Mouse (Mus musculus): ENCODE results near the gene Traf4. TPM values are rescaled to one million over a fixed set of nuclear protein-coding genes. Genes with fewer than 3 reads are reported as not detected.
"Not testable (repeated sequence)": the region's sequence is repeated elsewhere in the genome, so short reads cannot be mapped to it uniquely, and the experiment has no call there.

The Traf4 gene
- polyA plus RNA-seq, 1 experiment from 2014 or later = 79.2 TPM

- no peak overlapping the region for H3K27ac ChIP-seq (ENCODE audit: low read depth, low read length)
- H3K9me3 ChIP-seq (replicated peaks; ENCODE audit: control insufficient read depth, low read length) = no peaks in the 10 kb centered on the region
- H3K4me3 ChIP-seq (ENCODE audit: low read depth, low read length) = no peak overlapping the region
- DNase-seq (ENCODE audit: low spot score) (no peak), ATAC-seq (no peak)
- H3K36me3 ChIP-seq (ENCODE audit: control insufficient read depth, insufficient read depth, low read length) = peaks cover 40% of the 10 kb centered on the region
- no peak overlapping the region for H3K9ac ChIP-seq (ENCODE audit: low read length)
- H3K4me2 ChIP-seq (ENCODE audit: low read length) = no peak overlapping the region
- H3K4me1 ChIP-seq (ENCODE audit: control insufficient read depth, insufficient read depth, low read length) = no peaks in the 10 kb centered on the region
- no peaks in the 10 kb centered on the region for H3K27me3 ChIP-seq (replicated peaks; ENCODE audit: control insufficient read depth, insufficient read depth, low read length)
- WGBS = 97% methylated on average over 3 of the region's 3 CpGs
Observed at GRCm38 (mm10) chr11:78202372-78202771, 37.0 kb upstream of the Traf4 start.

DNA sequence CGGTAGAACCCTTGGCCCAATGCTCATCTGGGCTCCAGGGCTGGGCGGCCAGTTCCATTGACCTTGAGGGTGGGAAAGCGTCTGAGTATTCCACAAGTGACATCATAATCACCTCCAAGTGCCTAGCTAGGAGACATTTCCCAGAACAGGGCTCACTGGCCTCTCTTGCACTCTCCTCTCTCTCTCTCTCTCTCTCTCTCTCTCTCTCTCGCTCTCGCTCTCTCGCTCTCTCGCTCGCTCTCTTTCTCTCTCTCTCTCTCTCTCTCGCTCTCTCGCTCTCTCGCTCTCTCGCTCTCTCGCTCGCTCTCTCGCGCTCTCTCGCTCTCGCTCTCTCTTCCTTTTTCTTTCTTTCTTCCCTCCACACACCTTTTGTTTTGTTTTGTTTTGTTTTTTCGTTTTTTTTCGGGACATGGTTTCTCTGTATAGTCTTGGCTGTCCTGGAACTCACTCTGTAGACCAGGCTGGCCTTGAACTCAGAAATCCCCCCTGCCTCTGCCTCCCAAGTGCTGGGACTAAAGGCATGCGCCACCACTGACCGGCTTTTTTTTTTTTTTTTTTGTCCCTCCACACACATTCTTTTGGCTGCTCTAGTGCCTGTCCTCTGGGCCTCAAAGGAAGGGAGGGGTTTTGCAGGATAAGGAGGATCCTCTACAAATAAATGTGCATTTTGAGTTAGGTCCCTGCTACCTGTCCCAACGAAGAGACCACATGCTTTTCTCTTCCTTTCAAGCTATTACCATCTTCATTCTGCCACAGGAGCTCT, 29.9 kb upstream of the Traf4 start:
- H3K27me3 ChIP-seq (replicated peaks; ENCODE audit: control insufficient read depth, insufficient read depth, low read length) = no peaks in the 10 kb centered on the region
- H3K4me2 ChIP-seq (ENCODE audit: low read length) = peak overlapping the region; percentile 47
- DNase-seq (ENCODE audit: low spot score) (no peak), ATAC-seq (no peak)
- H3K4me3 ChIP-seq (ENCODE audit: low read depth, low read length) = peak overlapping the region; percentile 28
- H3K4me1 ChIP-seq (ENCODE audit: control insufficient read depth, insufficient read depth, low read length) = peaks cover 3% of the 10 kb centered on the region
- 62% methylated on average over 23 of the region's 23 CpGs for WGBS
- peaks cover 29% of the 10 kb centered on the region for H3K36me3 ChIP-seq (ENCODE audit: control insufficient read depth, insufficient read depth, low read length)
- no peak overlapping the region for H3K27ac ChIP-seq (ENCODE audit: low read depth, low read length)
- no peak overlapping the region for H3K9ac ChIP-seq (ENCODE audit: low read length)
- no peaks in the 10 kb centered on the region for H3K9me3 ChIP-seq (replicated peaks; ENCODE audit: control insufficient read depth, low read length)

- 5% methylated on average over 30 of the region's 30 CpGs for WGBS
- Histone ChIP-seq H3K27me3 (replicated peaks; ENCODE audit: control insufficient read depth, insufficient read depth, low read length) (no peaks in the 10 kb centered on the region), H3K4me1 (ENCODE audit: control insufficient read depth, insufficient read depth, low read length) (peaks cover 7% of the 10 kb centered on the region), H3K9me3 (replicated peaks; ENCODE audit: control insufficient read depth, low read length) (no peaks in the 10 kb centered on the region), H3K9ac (ENCODE audit: low read length) (peak overlapping the region; percentile 35; the same call in 1 of the 2 replicates), H3K4me2 (ENCODE audit: low read length) (peak overlapping the region; percentile 47), H3K36me3 (ENCODE audit: control insufficient read depth, insufficient read depth, low read length) (peaks cover 30% of the 10 kb centered on the region), H3K4me3 (ENCODE audit: low read depth, low read length) (peak overlapping the region; percentile 28), H3K27ac (ENCODE audit: low read depth, low read length) (no peak overlapping the region)
- ATAC-seq (0 out of 2 replicates have a peak, but pooled peaks have one; percentile 35), DNase-seq (ENCODE audit: low spot score) (peak; percentile 36)
Observed at GRCm38 (mm10) chr11:78194411-78195100, 29.2 kb upstream of the Traf4 start.

DNA sequence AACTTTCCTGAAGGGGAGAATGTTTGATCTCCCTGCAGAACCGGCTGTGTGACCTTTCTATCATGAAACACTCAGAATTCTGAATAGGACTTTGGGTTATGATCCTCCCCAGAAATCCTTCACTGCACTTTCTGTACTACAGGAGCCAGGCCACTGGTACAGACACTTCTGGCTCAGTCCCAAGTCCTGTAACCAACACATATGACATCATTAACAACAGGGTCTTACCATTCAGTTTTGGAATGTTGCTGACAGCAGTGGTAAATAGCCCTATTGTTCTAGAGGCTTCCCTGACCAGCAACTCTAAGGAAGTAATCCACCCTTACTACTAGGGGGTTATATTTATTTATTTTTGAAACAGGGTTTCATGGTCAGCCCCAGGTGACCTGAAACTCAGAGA, 27.7 kb upstream of the Traf4 start, which contains the start of gene Proca1:
TSS of gene Proca1 (plus strand) at position 280 of the 400 bp plus-strand sequence.
- Histone ChIP-seq H3K36me3 (ENCODE audit: control insufficient read depth, insufficient read depth, low read length) (peaks cover 30% of the 10 kb centered on the region), H3K27me3 (replicated peaks; ENCODE audit: control insufficient read depth, insufficient read depth, low read length) (no peaks in the 10 kb centered on the region), H3K27ac (ENCODE audit: low read depth, low read length) (no peak within 1 kb of the TSS), H3K4me2 (ENCODE audit: low read length) (no peak within 1 kb of the TSS; the same call in 1 of the 2 replicates), H3K9ac (ENCODE audit: low read length) (no peak within 1 kb of the TSS), H3K4me3 (ENCODE audit: low read depth, low read length) (no peak within 1 kb of the TSS), H3K9me3 (replicated peaks; ENCODE audit: control insufficient read depth, low read length) (no peaks in the 10 kb centered on the region), H3K4me1 (ENCODE audit: control insufficient read depth, insufficient read depth, low read length) (peaks cover 9% of the 10 kb centered on the region)
- DNase-seq (ENCODE audit: low spot score) (no peak), ATAC-seq (no peak)
- WGBS = 88% methylated on average over 1 of the region's 1 CpGs

GRCm38 (mm10) chr11:78190041-78190440, 24.7 kb upstream of the Traf4 start:
- Histone ChIP-seq H3K9ac (ENCODE audit: low read length) (0 out of 2 replicates have a peak overlapping the region, but pooled peaks have one; percentile 93), H3K4me3 (ENCODE audit: low read depth, low read length) (peak overlapping the region; percentile 70), H3K27me3 (replicated peaks; ENCODE audit: control insufficient read depth, insufficient read depth, low read length) (no peaks in the 10 kb centered on the region), H3K4me1 (ENCODE audit: control insufficient read depth, insufficient read depth, low read length) (peaks cover 9% of the 10 kb centered on the region), H3K4me2 (ENCODE audit: low read length) (peak overlapping the region; percentile 65), H3K27ac (ENCODE audit: low read depth, low read length) (peak overlapping the region; percentile 95), H3K36me3 (ENCODE audit: control insufficient read depth, insufficient read depth, low read length) (peaks cover 30% of the 10 kb centered on the region), H3K9me3 (replicated peaks; ENCODE audit: control insufficient read depth, low read length) (no peaks in the 10 kb centered on the region)
- 67% methylated on average over 6 of the region's 6 CpGs for WGBS
- no peak for ATAC-seq
- DNase-seq (ENCODE audit: low spot score) = no peak

- under 1% methylated on average over 40 of the region's 42 CpGs for WGBS
- Histone ChIP-seq H3K4me2 (ENCODE audit: low read length) (peak overlapping the region; percentile 65), H3K27ac (ENCODE audit: low read depth, low read length) (peak overlapping the region; percentile 95), H3K27me3 (replicated peaks; ENCODE audit: control insufficient read depth, insufficient read depth, low read length) (no peaks in the 10 kb centered on the region), H3K4me1 (ENCODE audit: control insufficient read depth, insufficient read depth, low read length) (peaks cover 7% of the 10 kb centered on the region; the same call in 1 of the 2 replicates), H3K4me3 (ENCODE audit: low read depth, low read length) (peak overlapping the region; percentile 70), H3K9ac (ENCODE audit: low read length) (peak overlapping the region; percentile 93), H3K36me3 (ENCODE audit: control insufficient read depth, insufficient read depth, low read length) (peaks cover 30% of the 10 kb centered on the region), H3K9me3 (replicated peaks; ENCODE audit: control insufficient read depth, low read length) (no peaks in the 10 kb centered on the region)
- DNase-seq (ENCODE audit: low spot score) (peak; percentile 90), ATAC-seq (peak; percentile 88)
Observed at GRCm38 (mm10) chr11:78189234-78190040, 24.0 kb upstream of the Traf4 start.

DNA sequence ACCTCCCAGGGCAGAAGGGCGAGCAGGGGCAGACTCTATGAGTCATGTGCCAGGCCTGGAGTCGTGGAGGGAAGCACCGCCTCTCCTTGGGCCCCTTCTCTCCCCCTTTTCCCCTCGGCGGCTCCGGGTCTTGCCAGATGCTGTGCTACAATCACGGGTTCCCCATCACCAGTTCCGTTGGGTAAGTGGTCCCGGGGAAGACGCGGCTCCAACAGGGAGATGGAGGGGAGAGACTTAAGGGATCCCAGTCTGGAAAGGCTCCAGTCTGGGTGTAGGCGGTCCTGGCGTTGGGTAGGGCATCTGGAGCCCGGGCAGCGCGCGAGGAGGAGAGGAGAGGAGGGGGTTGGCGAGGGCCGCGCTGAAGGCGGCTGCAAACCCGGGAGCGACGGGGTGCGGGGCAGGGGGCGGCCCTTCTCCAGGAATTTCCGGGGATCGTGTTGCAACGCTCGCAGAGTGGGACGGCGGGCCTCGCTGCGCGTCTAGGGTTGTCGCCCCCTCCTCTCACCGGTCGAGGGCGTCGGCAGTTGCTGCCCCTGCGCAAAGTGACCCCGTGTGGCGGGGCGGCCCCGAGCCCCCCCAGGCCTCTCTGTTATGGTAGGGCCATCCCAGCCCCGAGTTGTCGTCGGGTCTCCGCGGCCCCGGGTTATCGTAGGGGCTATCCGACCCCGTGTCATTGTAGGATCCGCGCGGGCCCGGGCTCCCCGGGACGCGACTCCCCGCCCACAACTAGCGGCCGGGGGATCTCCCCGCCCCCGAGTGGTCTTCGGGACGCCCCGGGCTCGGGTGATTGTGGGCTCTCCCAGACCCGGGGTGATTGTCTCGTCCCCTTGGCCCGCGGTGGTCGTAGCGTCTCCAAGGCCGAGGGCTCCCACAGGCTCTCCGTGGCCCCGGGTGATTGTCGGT, 23.2 kb upstream of the Traf4 start, which contains the start of gene Rab34:
TSS of gene Rab34 (plus strand) at position 100 of the 903 bp plus-strand sequence.
- H3K27ac ChIP-seq (ENCODE audit: low read depth, low read length) = peak within 1 kb of the TSS; percentile 95
- H3K27me3 ChIP-seq (replicated peaks; ENCODE audit: control insufficient read depth, insufficient read depth, low read length) = no peaks in the 10 kb centered on the region
- WGBS = under 1% methylated on average over 71 of the region's 80 CpGs
- peak within 1 kb of the TSS; percentile 70 for H3K4me3 ChIP-seq (ENCODE audit: low read depth, low read length)
- DNase-seq (ENCODE audit: low spot score) = peak; percentile 85
- H3K36me3 ChIP-seq (ENCODE audit: control insufficient read depth, insufficient read depth, low read length) = peaks cover 29% of the 10 kb centered on the region
- peaks cover 11% of the 10 kb centered on the region; the same call in 1 of the 2 replicates for H3K4me1 ChIP-seq (ENCODE audit: control insufficient read depth, insufficient read depth, low read length)
- no peaks in the 10 kb centered on the region for H3K9me3 ChIP-seq (replicated peaks; ENCODE audit: control insufficient read depth, low read length)
- ATAC-seq = peak; percentile 77
- peak within 1 kb of the TSS; percentile 65 for H3K4me2 ChIP-seq (ENCODE audit: low read length)
- H3K9ac ChIP-seq (ENCODE audit: low read length) = peak within 1 kb of the TSS; percentile 93

DNA sequence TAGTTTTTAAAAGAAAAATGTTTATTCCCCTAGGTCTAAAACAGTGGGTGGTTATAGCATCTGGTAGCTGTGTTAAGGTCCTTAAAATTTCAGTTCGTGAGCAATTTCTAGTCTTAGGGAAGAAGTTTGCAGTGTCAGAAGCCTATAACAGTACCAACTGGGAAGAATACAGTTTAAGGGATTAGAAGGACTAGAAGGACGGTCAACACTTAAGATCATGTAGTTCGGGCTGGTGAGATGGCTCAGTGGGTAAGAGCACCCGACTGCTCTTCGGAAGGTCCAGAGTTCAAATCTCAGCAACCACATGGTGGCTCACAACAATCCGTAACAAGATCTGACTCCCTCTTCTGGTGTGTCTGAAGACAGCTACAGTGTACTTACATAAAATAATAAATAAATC, 19.3 kb upstream of the Traf4 start:
- ATAC-seq; H3K4me3 ChIP-seq (ENCODE audit: low read depth, low read length); H3K27me3 ChIP-seq (replicated peaks; ENCODE audit: control insufficient read depth, insufficient read depth, low read length); DNase-seq (ENCODE audit: low spot score); H3K9ac ChIP-seq (ENCODE audit: low read length); H3K4me2 ChIP-seq (ENCODE audit: low read length); H3K9me3 ChIP-seq (replicated peaks; ENCODE audit: control insufficient read depth, low read length); H3K27ac ChIP-seq (ENCODE audit: low read depth, low read length): not testable (repeated sequence)
- Histone ChIP-seq H3K4me1 (ENCODE audit: control insufficient read depth, insufficient read depth, low read length) (peaks cover 17% of the 10 kb centered on the region), H3K36me3 (ENCODE audit: control insufficient read depth, insufficient read depth, low read length) (peaks cover 26% of the 10 kb centered on the region)
- WGBS = 93% methylated on average over 6 of the region's 6 CpGs
